Mouse (Mus musculus): ENCODE results near the gene Phf3.

DNA sequence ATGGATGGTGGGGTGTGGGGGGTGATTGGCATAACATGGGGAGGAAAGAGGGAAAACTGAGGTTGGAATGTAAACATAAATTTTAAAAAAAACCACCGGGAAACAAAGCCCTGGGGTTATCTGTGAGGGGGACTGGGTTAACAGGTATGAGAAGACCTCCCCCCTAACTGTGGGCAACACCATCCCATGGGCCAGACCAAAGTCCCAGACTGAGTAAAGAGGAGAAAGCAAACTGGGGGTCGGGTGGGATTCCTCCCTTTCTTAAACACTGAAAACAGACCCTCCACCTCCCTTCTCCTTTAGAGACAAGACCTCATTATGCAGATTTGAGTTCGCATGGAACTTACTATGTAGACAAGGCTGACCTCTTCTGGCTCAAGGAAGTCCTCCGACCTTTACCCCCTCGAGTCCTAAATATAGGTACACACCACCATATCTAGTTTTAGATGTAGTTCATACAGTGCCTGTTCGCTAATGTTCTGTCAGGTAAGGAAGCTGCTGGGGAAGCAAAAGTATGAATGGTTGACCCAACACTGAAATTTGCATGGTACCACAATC lies 74.4 kb downstream of the Phf3 start:
- no peak for TF ChIP-seq CTCF (IDR thresholded peaks at IDR 0.05; ENCODE audit: insufficient read depth, low read depth, low read length)
- no peak for TF ChIP-seq POLR2A (IDR thresholded peaks at IDR 0.05; ENCODE audit: insufficient read depth, low read depth, low read length)
